Mouse (Mus musculus) liver, adult 2 months (tissue): Measurements from ENCODE around the gene Nxn.

ENCODE experiments used
- CTCF ChIP-seq: fragments of 200-500 bp; IDR thresholded peaks from 2 replicates; pipeline ENCODE4 v1.5.1; 2011; ENCODE audit warnings: low read depth, low read length, control low read depth
- POLR2A ChIP-seq: fragments of 200-500 bp; IDR thresholded peaks from 2 replicates; pipeline ENCODE4 v1.6.1; 2011; ENCODE audit warnings: low read length, control low read depth; ENCODE audit not compliant: insufficient read depth; ENCODE audit errors: extremely low read depth

- TF ChIP-seq CTCF: no peak
- TF ChIP-seq POLR2A: no peak
Observed at GRCm38 (mm10) chr11:76326051-76326450, 72.9 kb downstream of the Nxn start.
